Mouse (Mus musculus): Measurements from ENCODE around the gene Nde1. TPM values are rescaled to one million over a fixed set of nuclear protein-coding genes. Genes with fewer than 3 reads are reported as not detected.

Gene Nde1
- polyA plus RNA-seq (2012; rRNA removed) = 29.0 and 31.3 TPM in 2 replicates

GRCm38 (mm10) chr16:14162988-14163416 lies at the start of gene Nde1, which contains the start of gene Marf1:
Gene Nde1, plus strand, starts transcription at chr16:14163275.
Gene Marf1, minus strand, starts transcription at chr16:14163351.

Other genes with a start within 250 kb of the Nde1 start
- gene 2900011O08Rik, start 176.7 kb upstream of the Nde1 start, polyA plus RNA-seq (2012; rRNA removed) = 0.02 TPM in 2 replicates
- 0.10 and 0.30 TPM in 2 replicates for gene Ifitm7, start 176.4 kb upstream of the Nde1 start, polyA plus RNA-seq (2012; rRNA removed)
- gene Marf1, start 76 bp downstream of the Nde1 start, polyA plus RNA-seq (2012; rRNA removed) = 6.0 and 6.6 TPM in 2 replicates
- 1.2 and 1.3 TPM in 2 replicates for gene Myh11, start 128.1 kb downstream of the Nde1 start, polyA plus RNA-seq (2012; rRNA removed)
- 19.0 and 19.1 TPM in 2 replicates for gene Fopnl, start 154.1 kb downstream of the Nde1 start, polyA plus RNA-seq (2012; rRNA removed)
- gene Abcc1, start 198.3 kb downstream of the Nde1 start, polyA plus RNA-seq (2012; rRNA removed) = 1.8 and 2.4 TPM in 2 replicates

Measured in liver, embryonic 18 days (tissue).